ENCODE assay signal across 10 mouse cellular contexts in the genomic region with DNA sequence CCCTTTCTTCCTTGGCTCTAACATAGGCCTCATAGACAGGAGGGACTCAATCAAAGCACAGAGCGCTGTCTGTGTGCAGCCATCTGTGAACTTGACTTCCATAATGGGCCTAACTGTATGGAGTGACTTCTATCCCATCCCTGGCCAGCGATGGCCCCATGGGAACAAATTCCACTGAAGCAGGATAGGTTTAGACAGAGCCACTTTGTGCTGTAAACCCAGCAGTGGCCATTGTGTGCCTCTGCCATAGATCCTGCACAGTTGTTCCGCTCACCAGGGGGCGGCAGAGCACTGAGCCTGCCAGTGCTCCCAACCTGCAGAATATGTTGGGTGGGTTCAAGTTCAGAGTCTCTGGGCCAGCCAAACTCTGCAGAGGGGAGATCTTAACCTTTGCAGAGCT. TPM values are rescaled to one million over a fixed set of nuclear protein-coding genes. Genes with fewer than 3 reads are reported as not detected.
DNase-seq lines count a peak whose midpoint lies in the region; ATAC-seq and TF ChIP-seq lines count a peak whose summit lies in the region.
"Had no signal": no experiment of that assay in that cellular context is flagged by ENCODE, and none has a peak within 500 bp of the region (broad histone marks: within the 10 kb centered on the region; RNA-seq: fewer than 3 reads in every experiment).

No protein-coding gene starts in this region.

- no peak for ATAC-seq in heart, postnatal 0 days (ENCODE audit: insufficient read depth, low read depth)

- peak; percentile 43 for TF ChIP-seq CTCF in heart, postnatal 0 days (IDR thresholded peaks at IDR 0.05; ENCODE audit: low read depth)

- DNase-seq in heart, postnatal 0 days (ENCODE audit: low spot score): no peak
- DNase-seq in heart, adult 9 months (ENCODE audit: low spot score in 2 of 2): no peak
- peak; percentile 60 to 62 for DNase-seq in right cerebral cortex, postnatal 10 days (ENCODE audit: low spot score in 2 of 2)
- DNase-seq in right cerebral cortex, adult 2 months (ENCODE audit: low spot score in 2 of 2): no peak
- DNase-seq in embryo, embryonic 11 days: peak; percentile 30
- peak; percentile 52 for DNase-seq in testis, postnatal 10 days (ENCODE audit: low spot score)
- no peak for DNase-seq in natural killer cell, adult 2 months (ENCODE audit: low spot score in 2 of 2)
- DNase-seq in Muller cell, postnatal 12 days (ENCODE audit: inconsistent ontology term): no peak

- H3K27me3 ChIP-seq in heart, postnatal 0 days (ENCODE audit: control insufficient read depth, insufficient read depth, low read length): no peaks in the 10 kb centered on the region
- H3K27me3 ChIP-seq: stomach, embryonic 15.5 days had no signal

- H3K4me1 ChIP-seq in heart, postnatal 0 days (ENCODE audit: control insufficient read depth, insufficient read depth): no peaks in the 10 kb centered on the region
- H3K4me1 ChIP-seq: stomach, embryonic 15.5 days had no signal

- H3K27ac ChIP-seq in heart, postnatal 0 days (ENCODE audit: low read depth): no peak overlapping the region
- H3K27ac ChIP-seq: stomach, embryonic 15.5 days had no signal

- no peak overlapping the region for H3K4me3 ChIP-seq in heart, postnatal 0 days (ENCODE audit: low read depth, low read length)
- H3K4me3 ChIP-seq: stomach, embryonic 15.5 days had no signal

- no peak overlapping the region for H3K9ac ChIP-seq in heart, postnatal 0 days (replicated peaks; ENCODE audit: low read depth, low read length)
- H3K9ac ChIP-seq: stomach, embryonic 15.5 days had no signal

- 92% methylated on average over 4 of the region's 4 CpGs for WGBS in heart, postnatal 0 days

- peaks cover 76% of the 10 kb centered on the region for H3K36me3 ChIP-seq in heart, postnatal 0 days (replicated peaks; ENCODE audit: control insufficient read depth, insufficient read depth, low read length)

- no peak for TF ChIP-seq EP300 in heart, postnatal 0 days (IDR thresholded peaks at IDR 0.05; ENCODE audit: low read depth)

- H3K4me2 ChIP-seq in heart, postnatal 0 days (ENCODE audit: low read depth, low read length): no peak overlapping the region
- H3K4me2 ChIP-seq: stomach, embryonic 15.5 days had no signal

- no peaks in the 10 kb centered on the region for H3K9me3 ChIP-seq in heart, postnatal 0 days (replicated peaks; ENCODE audit: control insufficient read depth, low read length)
- H3K9me3 ChIP-seq: stomach, embryonic 15.5 days had no signal

RNA-seq across cellular contexts. Expression of a gene that starts 43.8 kb away (rescaled TPM):
- total RNA-seq in heart, postnatal 0 days (2014; rRNA removed; ENCODE audit: low replicate concordance): not detected in 2 replicates
- polyA plus RNA-seq in heart, postnatal 0 days (2015; fragmentation: Nextera tagmentation; extraction: Ambion mirVana): not detected in 2 replicates
- polyA plus RNA-seq: heart, embryonic 14.5 days had no signal

RNA-seq across cellular contexts. Expression of a gene that starts 51.4 kb away (rescaled TPM):
- not detected in 2 replicates for total RNA-seq in heart, postnatal 0 days (2014; rRNA removed; ENCODE audit: low replicate concordance)
- not detected in 2 replicates for polyA plus RNA-seq in heart, postnatal 0 days (2015; fragmentation: Nextera tagmentation; extraction: Ambion mirVana)
- polyA plus RNA-seq: heart, embryonic 14.5 days; stomach, embryonic 15.5 days had no signal

Comparison
In these comparisons a context has a peak if more than half of its experiments do, and no peak if none do; other contexts are left out.
1. DNase-seq: peak in right cerebral cortex, postnatal 10 days (2 of 2), embryo, embryonic 11 days (single experiment) and testis, postnatal 10 days (single experiment); none in heart, postnatal 0 days (single experiment), heart, adult 9 months (0 of 2), right cerebral cortex, adult 2 months (0 of 2), natural killer cell, adult 2 months (0 of 2) and Muller cell, postnatal 12 days (single experiment).